Comparison of ENCODE assay signal across 8 mouse cellular contexts in the genomic region with DNA sequence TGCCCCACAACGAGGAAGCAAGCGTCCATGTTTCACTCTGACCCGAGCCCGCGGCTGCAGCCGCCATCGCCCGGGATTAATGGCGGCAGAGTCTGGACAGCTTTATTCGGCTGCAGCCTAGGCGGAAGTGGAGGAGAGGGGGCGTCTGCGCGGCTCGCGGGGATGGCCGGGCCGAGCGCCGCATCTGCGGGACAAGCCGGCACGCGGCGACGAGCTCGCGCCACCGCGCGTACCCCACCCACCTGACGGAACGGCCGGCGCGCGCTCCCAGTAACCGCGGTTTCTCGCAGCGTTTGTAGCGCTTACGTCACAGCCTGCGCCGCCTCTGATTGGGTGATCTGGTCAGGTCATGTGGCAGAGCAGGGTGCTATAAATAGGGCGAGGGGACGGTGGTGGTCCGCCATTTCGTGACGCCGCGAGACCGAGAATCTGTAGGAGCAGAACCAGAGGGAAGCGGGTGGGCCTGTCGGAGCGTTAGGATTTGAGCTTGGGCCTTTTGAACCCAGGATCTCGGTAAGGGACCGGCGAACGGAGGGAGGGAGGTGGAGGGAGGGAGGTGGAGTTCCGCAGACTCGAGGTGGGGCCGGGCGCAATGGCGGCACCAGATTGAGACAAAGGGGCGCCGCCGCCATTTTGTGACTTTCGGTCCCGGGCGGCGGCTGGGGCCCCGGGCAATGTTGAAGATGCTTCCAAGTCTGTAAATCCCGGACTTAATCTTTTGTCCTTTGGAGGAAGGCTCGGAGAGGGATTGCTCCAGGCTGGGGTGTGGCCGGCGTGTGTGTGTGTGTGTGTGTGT. TPM values are rescaled to one million over a fixed set of nuclear protein-coding genes. Genes with fewer than 3 reads are reported as not detected.
DNase-seq lines count a peak whose midpoint lies in the region; ATAC-seq and TF ChIP-seq lines count a peak whose summit lies in the region.

Srsf3 (plus strand) TSS at position 355 of the 796 bp plus-strand sequence.

- no peak for TF ChIP-seq RAD21 in CH12.LX (IDR thresholded peaks at IDR 0.05; ENCODE audit: low read depth, low read length)

- in situ Hi-C loops in CH12.LX (cut with MboI; ENCODE audit: low pct_ligation_motif_present, low pct_unique_long_range_greater_than_20kb, low sequenced_read_pairs) = no loop called here

- H3K9me3 ChIP-seq in CH12.LX (replicated peaks; ENCODE audit: low read length) = no peaks in the 10 kb centered on the region
- H3K9me3 ChIP-seq in forebrain, embryonic 12.5 days = no peaks in the 10 kb centered on the region
- H3K9me3 ChIP-seq in heart, postnatal 0 days (replicated peaks; ENCODE audit: control insufficient read depth, low read length) = no peaks in the 10 kb centered on the region
- H3K9me3 ChIP-seq in liver, embryonic 16.5 days (replicated peaks; ENCODE audit: control insufficient read depth, low read length) = no peaks in the 10 kb centered on the region
- H3K9me3 ChIP-seq in neural tube, embryonic 13.5 days = no peaks in the 10 kb centered on the region

- peaks cover 48% of the 10 kb centered on the region for H3K79me2 ChIP-seq in CH12.LX (replicated peaks; ENCODE audit: control insufficient read depth, extremely low read depth, insufficient read depth, poor library complexity, severe bottlenecking)

- TF ChIP-seq CTCF in CH12.LX (conservative IDR thresholded peaks at IDR 0.05 in 1 of 2, IDR thresholded peaks at IDR 0.05 in 1 of 2; ENCODE audit: low read depth in 2 of 2, low read length in 2 of 2) = no peak
- TF ChIP-seq CTCF in heart, postnatal 0 days (IDR thresholded peaks at IDR 0.05; ENCODE audit: low read depth) = no peak
- no peak for TF ChIP-seq CTCF in testis, adult 2 months (IDR thresholded peaks at IDR 0.05; ENCODE audit: control insufficient read depth, insufficient read depth, insufficient replicate concordance, low read depth, low read length)

- peak; percentile 99 for TF ChIP-seq POLR2A in CH12.LX (IDR thresholded peaks at IDR 0.05; ENCODE audit: low read depth, low read length)
- peak; percentile 100 for TF ChIP-seq POLR2A in testis, adult 2 months (IDR thresholded peaks at IDR 0.05; ENCODE audit: control insufficient read depth, low read depth, low read length)

- peak within 1 kb of the TSS; percentile 91 for H3K27ac ChIP-seq in CH12.LX (ENCODE audit: insufficient read depth, low read depth)
- peak within 1 kb of the TSS; percentile 98 for H3K27ac ChIP-seq in forebrain, embryonic 12.5 days
- peak within 1 kb of the TSS; percentile 96 for H3K27ac ChIP-seq in heart, postnatal 0 days (ENCODE audit: low read depth)
- H3K27ac ChIP-seq in liver, embryonic 16.5 days (ENCODE audit: low read length) = peak within 1 kb of the TSS; percentile 97
- H3K27ac ChIP-seq in neural tube, embryonic 13.5 days (replicated peaks) = peak within 1 kb of the TSS; percentile 98
- H3K27ac ChIP-seq in testis, adult 2 months (ENCODE audit: control insufficient read depth, insufficient read depth, low read depth, low read length) = peak within 1 kb of the TSS; percentile 99

- dilution Hi-C loops in CH12.LX (cut with MboI; ENCODE audit: extremely low pct_ligation_motif_present, extremely low pct_unique_long_range_greater_than_20kb, low sequenced_read_pairs) = no loop called here

- H3K9ac ChIP-seq in CH12.LX (ENCODE audit: insufficient read depth, low read depth) = peak within 1 kb of the TSS; percentile 99
- peak within 1 kb of the TSS; percentile 97 for H3K9ac ChIP-seq in forebrain, embryonic 12.5 days
- H3K9ac ChIP-seq in heart, postnatal 0 days (replicated peaks; ENCODE audit: low read depth, low read length) = peak within 1 kb of the TSS; percentile 90
- H3K9ac ChIP-seq in liver, embryonic 16.5 days (ENCODE audit: low read depth, low read length) = peak within 1 kb of the TSS; percentile 97
- peak within 1 kb of the TSS; percentile 96 for H3K9ac ChIP-seq in neural tube, embryonic 13.5 days

- H3K4me1 ChIP-seq in CH12.LX (ENCODE audit: control insufficient read depth in 1 of 2, insufficient read depth in 2 of 2) = peaks cover under 1 to 16% of the 10 kb centered on the region in 2 experiments; a peak in 3 of 4 replicates
- H3K4me1 ChIP-seq in forebrain, embryonic 12.5 days = peaks cover 32% of the 10 kb centered on the region
- peaks cover 6% of the 10 kb centered on the region; the same call in 1 of the 2 replicates for H3K4me1 ChIP-seq in heart, postnatal 0 days (ENCODE audit: control insufficient read depth, insufficient read depth)
- H3K4me1 ChIP-seq in liver, embryonic 16.5 days (ENCODE audit: control insufficient read depth, low read depth, low read length) = peaks cover 23% of the 10 kb centered on the region
- H3K4me1 ChIP-seq in neural tube, embryonic 13.5 days (replicated peaks) = peaks cover 41% of the 10 kb centered on the region
- H3K4me1 ChIP-seq in testis, adult 2 months (ENCODE audit: control insufficient read depth, insufficient read depth, low read length) = peaks cover 7% of the 10 kb centered on the region

- DNase-seq in CH12.LX (ENCODE audit: extremely low read depth) = peak; percentile 98
- peak; percentile 96 for DNase-seq in c-Kit-positive CD71-positive TER-119-negative erythroid progenitor cells, embryonic 14.5 days (ENCODE audit: low read depth)
- peak; percentile 98 for DNase-seq in heart, postnatal 0 days (ENCODE audit: low spot score)
- peak; percentile 99 to 100 for DNase-seq in kidney, postnatal 4 days

- TF ChIP-seq EP300 in CH12.LX (IDR thresholded peaks at IDR 0.05; ENCODE audit: low read length) = no peak
- TF ChIP-seq EP300 in heart, postnatal 0 days (IDR thresholded peaks at IDR 0.05; ENCODE audit: low read depth) = peak; percentile 45; the same call in 1 of the 2 replicates

- H3K4me2 ChIP-seq in CH12.LX (ENCODE audit: insufficient read depth, low read depth, poor library complexity, severe bottlenecking) = peak within 1 kb of the TSS; percentile 84
- peak within 1 kb of the TSS; percentile 80 for H3K4me2 ChIP-seq in forebrain, embryonic 12.5 days
- peak within 1 kb of the TSS; percentile 77 for H3K4me2 ChIP-seq in heart, postnatal 0 days (ENCODE audit: low read depth, low read length)
- peak within 1 kb of the TSS; percentile 89 for H3K4me2 ChIP-seq in liver, embryonic 16.5 days (ENCODE audit: low read depth, low read length)
- H3K4me2 ChIP-seq in neural tube, embryonic 13.5 days = peak within 1 kb of the TSS; percentile 100

- WGBS in forebrain, embryonic 12.5 days = under 1% methylated on average over 77 of the region's 77 CpGs
- WGBS in heart, postnatal 0 days = under 1% methylated on average over 77 of the region's 77 CpGs
- under 1% methylated on average over 77 of the region's 77 CpGs for WGBS in liver, embryonic 16.5 days (ENCODE audit: insufficient replicate concordance)
- WGBS in neural tube, embryonic 13.5 days = under 1% methylated on average over 77 of the region's 77 CpGs

- peak; percentile 99 for ATAC-seq in forebrain, embryonic 12.5 days (ENCODE audit: low FRiP score)
- peak; percentile 98 for ATAC-seq in heart, postnatal 0 days (ENCODE audit: insufficient read depth, low read depth)
- ATAC-seq in liver, embryonic 16.5 days (ENCODE audit: low read depth) = peak; percentile 94
- ATAC-seq in neural tube, embryonic 13.5 days (ENCODE audit: low read depth) = peak; percentile 98

- H3K27me3 ChIP-seq in CH12.LX (replicated peaks) = no peaks in the 10 kb centered on the region
- no peaks in the 10 kb centered on the region for H3K27me3 ChIP-seq in forebrain, embryonic 12.5 days
- no peaks in the 10 kb centered on the region for H3K27me3 ChIP-seq in heart, postnatal 0 days (ENCODE audit: control insufficient read depth, insufficient read depth, low read length)
- H3K27me3 ChIP-seq in liver, embryonic 16.5 days (ENCODE audit: control insufficient read depth, insufficient read depth, low read depth, low read length) = no peaks in the 10 kb centered on the region
- no peaks in the 10 kb centered on the region for H3K27me3 ChIP-seq in neural tube, embryonic 13.5 days
- no peaks in the 10 kb centered on the region for H3K27me3 ChIP-seq in testis, adult 2 months (ENCODE audit: control insufficient read depth, insufficient read depth, low read length)

- peaks cover 11 to 24% of the 10 kb centered on the region in 2 experiments for H3K36me3 ChIP-seq in CH12.LX (replicated peaks in 1 of 2; ENCODE audit: control insufficient read depth in 1 of 2, insufficient read depth in 1 of 2, low read length in 1 of 2)
- peaks cover 16% of the 10 kb centered on the region for H3K36me3 ChIP-seq in forebrain, embryonic 12.5 days (replicated peaks)
- H3K36me3 ChIP-seq in heart, postnatal 0 days (replicated peaks; ENCODE audit: control insufficient read depth, insufficient read depth, low read length) = peaks cover 13% of the 10 kb centered on the region
- peaks cover 14% of the 10 kb centered on the region for H3K36me3 ChIP-seq in liver, embryonic 16.5 days (ENCODE audit: control insufficient read depth, insufficient read depth)
- H3K36me3 ChIP-seq in neural tube, embryonic 13.5 days = peaks cover 13% of the 10 kb centered on the region
- peaks cover 7% of the 10 kb centered on the region for H3K36me3 ChIP-seq in testis, adult 2 months (ENCODE audit: control insufficient read depth, insufficient read depth, low read length)

- H3K4me3 ChIP-seq in CH12.LX (replicated peaks in 1 of 3; ENCODE audit: low read depth in 2 of 3, low read length in 2 of 3, poor library complexity in 1 of 3) = peak within 1 kb of the TSS; percentile 73 to 91 (median 76)
- peak within 1 kb of the TSS; percentile 83 for H3K4me3 ChIP-seq in forebrain, embryonic 12.5 days (replicated peaks)
- peak within 1 kb of the TSS; percentile 57 for H3K4me3 ChIP-seq in heart, postnatal 0 days (ENCODE audit: low read depth, low read length)
- peak within 1 kb of the TSS; percentile 94 for H3K4me3 ChIP-seq in liver, embryonic 16.5 days (ENCODE audit: low read depth, low read length)
- H3K4me3 ChIP-seq in neural tube, embryonic 13.5 days = peak within 1 kb of the TSS; percentile 88
- H3K4me3 ChIP-seq in testis, adult 2 months (ENCODE audit: control insufficient read depth, low read depth, low read length) = peak within 1 kb of the TSS; percentile 100

TF ChIP-seq in CH12.LX, 34 proteins besides CTCF, POLR2A, EP300 and RAD21 (continues in another document):
- TF ChIP-seq MYC (IDR thresholded peaks at IDR 0.05; ENCODE audit: low read depth, low read length) (no peak; the same call in 1 of the 2 replicates), CHD2 (IDR thresholded peaks at IDR 0.05; ENCODE audit: low read length) (peak; percentile 95), USF1 (IDR thresholded peaks at IDR 0.05; ENCODE audit: low read depth, low read length) (peak; percentile 93)

RNA-seq across cellular contexts. Expression of gene Srsf3, which starts in this region (rescaled TPM):
- total RNA-seq in CH12.LX (2012; rRNA removed) (171 and 266 TPM in 2 replicates), CH12.LX (2014; rRNA removed) (380 and 479 TPM in 2 replicates)
- polyA plus RNA-seq in CH12.LX (2012; ENCODE audit: insufficient read length, low read depth) = 687 and 712 TPM in 2 replicates
- polyA plus RNA-seq in forebrain, embryonic 12.5 days (2016; fragmentation: Nextera tagmentation; extraction: Ambion mirVana) = 852 and 860 TPM in 2 replicates
- total RNA-seq in heart, postnatal 0 days (2014; rRNA removed; ENCODE audit: low replicate concordance) = 110 and 151 TPM in 2 replicates
- polyA plus RNA-seq in heart, postnatal 0 days (2015; fragmentation: Nextera tagmentation; extraction: Ambion mirVana) = 202 and 238 TPM in 2 replicates
- polyA plus RNA-seq in liver, embryonic 16.5 days (2015; fragmentation: Nextera tagmentation; extraction: Ambion mirVana) = 185 and 211 TPM in 2 replicates
- polyA plus RNA-seq in neural tube, embryonic 13.5 days (2015; fragmentation: Nextera tagmentation; extraction: Ambion mirVana) = 513 and 586 TPM in 2 replicates
- polyA plus RNA-seq in testis, adult 2 months (2012; rRNA removed) = 75.4 and 83.4 TPM in 2 replicates

Comparison
In these comparisons a context has a peak if more than half of its experiments do, and no peak if none do; other contexts are left out.
1. Peak in every context shown above with its lines: DNase-seq, ATAC-seq, H3K4me3 ChIP-seq and H3K27ac ChIP-seq.